Mouse (Mus musculus): ENCODE data around the gene Olfr857. TPM values are rescaled to one million over a fixed set of nuclear protein-coding genes. Genes with fewer than 3 reads are reported as not detected.
"Not testable (repeated sequence)": the region's sequence is repeated elsewhere in the genome, so short reads cannot be mapped to it uniquely, and the experiment has no call there.

Gene Olfr857
- total RNA-seq (2014; fragmentation: Nextera tagmentation) (not detected in 2 replicates), total RNA-seq (2017) (not detected in 2 replicates)

DNA sequence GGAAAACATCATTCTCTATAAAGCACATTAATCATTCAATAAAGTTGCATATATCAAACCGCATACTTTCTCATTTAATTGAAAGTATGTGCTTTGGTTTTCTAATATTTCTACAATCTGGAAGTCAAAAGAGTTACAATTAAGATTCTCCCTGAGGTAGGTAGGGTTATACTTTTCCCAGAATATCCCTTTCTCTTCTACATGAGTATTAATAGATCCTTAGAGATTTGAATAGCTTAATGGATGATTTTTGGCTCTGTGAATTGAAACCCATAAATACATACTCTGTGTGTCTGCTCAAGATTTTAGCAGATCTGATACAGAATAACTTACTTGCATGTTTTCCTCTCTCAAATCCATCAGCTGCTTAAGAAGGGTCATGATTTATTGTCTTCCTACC is at the start of gene Olfr857:
Gene Olfr857, plus strand, starts transcription at position 301 of the 400 bp plus-strand sequence.
- ATAC-seq (replicated peaks; ENCODE audit: poor library complexity, severe bottlenecking), result no peak

DNA sequence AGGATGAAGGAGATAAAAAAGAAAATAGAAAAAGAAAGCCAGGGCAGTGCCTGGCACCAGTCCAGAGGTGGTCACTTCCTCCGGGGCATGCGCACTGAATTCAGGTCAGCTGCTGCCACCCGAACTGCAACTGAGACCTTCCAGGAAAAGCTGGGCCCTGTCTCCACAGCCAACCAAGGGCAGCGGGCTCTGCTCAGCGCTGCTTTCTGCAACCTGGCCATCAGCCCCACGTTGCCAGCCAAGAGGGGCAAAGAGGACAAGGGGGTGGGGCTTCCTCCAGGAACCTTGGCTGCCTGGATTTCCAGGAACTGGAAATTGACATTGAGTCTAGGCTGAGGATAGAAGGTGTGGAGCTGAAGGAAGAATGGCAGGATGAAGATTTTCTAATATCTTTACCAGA is 19.0 kb upstream of the Olfr857 start:
- no peak for ATAC-seq (replicated peaks; ENCODE audit: poor library complexity, severe bottlenecking)

GRCm38 (mm10) chr9:19691426-19691825 is 17.8 kb upstream of the Olfr857 start:
- no peak for ATAC-seq (replicated peaks; ENCODE audit: poor library complexity, severe bottlenecking)

DNA sequence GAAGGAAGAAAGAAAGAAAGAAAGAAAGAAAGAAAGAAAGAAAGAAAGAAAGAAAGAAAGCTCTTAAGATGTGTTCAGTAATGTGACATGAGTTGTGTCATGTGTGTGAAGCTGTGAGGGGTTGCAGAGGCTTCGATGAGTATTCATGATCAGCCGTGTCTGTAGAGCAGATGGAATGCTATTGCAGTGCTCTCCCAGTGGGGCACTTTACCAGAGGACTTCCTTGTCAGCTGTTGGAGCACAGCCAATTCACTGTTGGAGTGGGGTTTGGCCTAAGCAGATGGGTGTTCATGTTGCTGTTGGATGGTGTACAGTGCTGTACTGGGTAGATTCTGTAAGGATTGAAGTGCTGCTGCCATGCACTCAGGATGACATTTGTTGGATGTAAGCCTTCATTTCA is 16.8 kb upstream of the Olfr857 start:
- no peak for ATAC-seq (replicated peaks; ENCODE audit: poor library complexity, severe bottlenecking)

DNA sequence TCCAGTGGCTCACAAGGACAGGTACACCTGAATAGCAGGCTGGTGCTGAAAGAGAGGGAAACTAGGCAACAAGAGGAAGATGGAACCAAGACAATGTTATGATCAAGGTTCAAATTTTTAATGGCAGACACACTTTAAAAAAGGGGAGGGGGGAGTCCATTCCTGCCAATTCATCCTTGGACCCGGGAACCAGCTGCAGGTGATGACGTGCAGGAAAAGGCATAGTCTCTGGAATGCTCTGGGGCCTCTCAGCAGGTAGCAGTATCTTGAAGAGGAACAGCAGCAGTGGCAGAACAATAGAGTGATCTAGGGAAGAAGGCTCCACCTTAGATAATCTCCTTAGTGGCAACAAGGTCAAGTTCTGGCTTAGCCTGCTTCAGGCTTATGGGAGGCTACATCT is 14.9 kb upstream of the Olfr857 start:
- not testable (repeated sequence) for ATAC-seq (replicated peaks; ENCODE audit: poor library complexity, severe bottlenecking)

GRCm38 (mm10) chr9:19694898-19695379 is 14.3 kb upstream of the Olfr857 start:
- not testable (repeated sequence) for ATAC-seq (replicated peaks; ENCODE audit: poor library complexity, severe bottlenecking)

DNA sequence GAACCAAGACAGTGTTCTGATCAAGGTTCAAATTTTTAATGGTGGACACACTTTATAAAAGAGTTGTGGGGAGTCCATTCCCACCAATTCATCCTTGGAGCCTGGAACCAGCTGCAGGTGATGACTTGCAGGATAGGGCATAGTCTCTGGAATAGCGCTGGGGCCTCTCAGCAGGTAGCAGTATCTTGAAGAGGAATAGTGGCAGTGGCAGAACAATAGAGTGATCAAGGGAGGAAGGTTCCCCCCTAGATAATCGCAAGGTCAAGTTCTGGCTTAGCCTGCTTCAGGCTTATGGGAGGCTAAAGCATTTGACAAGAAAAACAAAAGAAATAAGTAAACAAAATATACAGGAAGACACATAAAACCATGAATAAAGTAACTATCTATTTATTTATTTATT is 4.7 kb upstream of the Olfr857 start:
- ATAC-seq (replicated peaks; ENCODE audit: poor library complexity, severe bottlenecking), result not testable (repeated sequence)

Other genes with a start within 250 kb of the Olfr857 start
- not detected in 2 replicates for gene Olfr850, start 231.2 kb upstream of the Olfr857 start, total RNA-seq (2014; fragmentation: Nextera tagmentation)
- gene Olfr850, start 231.2 kb upstream of the Olfr857 start, total RNA-seq (2017), result not detected in 2 replicates
- not detected in 2 replicates for gene Olfr851, start 216.1 kb upstream of the Olfr857 start, total RNA-seq (2014; fragmentation: Nextera tagmentation)
- gene Olfr851, start 216.1 kb upstream of the Olfr857 start, total RNA-seq (2017), result not detected in 2 replicates
- gene Olfr853, start 168.4 kb upstream of the Olfr857 start, total RNA-seq (2014; fragmentation: Nextera tagmentation), result not detected in 2 replicates
- gene Olfr853, start 168.4 kb upstream of the Olfr857 start, total RNA-seq (2017), result not detected in 2 replicates
- not detected in 2 replicates for gene Olfr854, start 142.1 kb upstream of the Olfr857 start, total RNA-seq (2014; fragmentation: Nextera tagmentation)
- gene Olfr854, start 142.1 kb upstream of the Olfr857 start, total RNA-seq (2017), result not detected in 2 replicates
- not detected in 2 replicates for gene Olfr855, start 126.8 kb upstream of the Olfr857 start, total RNA-seq (2014; fragmentation: Nextera tagmentation)
- gene Olfr855, start 126.8 kb upstream of the Olfr857 start, total RNA-seq (2017), result not detected in 2 replicates
- 9.4 and 17.3 TPM in 2 replicates for gene Zfp317, start 87.3 kb upstream of the Olfr857 start, total RNA-seq (2014; fragmentation: Nextera tagmentation)
- 17.4 and 24.3 TPM in 2 replicates for gene Zfp317, start 87.3 kb upstream of the Olfr857 start, total RNA-seq (2017)
- not detected in 2 replicates for gene Olfr58, start 70.8 kb downstream of the Olfr857 start, total RNA-seq (2014; fragmentation: Nextera tagmentation)
- not detected in 2 replicates for gene Olfr58, start 70.8 kb downstream of the Olfr857 start, total RNA-seq (2017)
- gene Olfr859, start 95.5 kb downstream of the Olfr857 start, total RNA-seq (2014; fragmentation: Nextera tagmentation), result not detected in 2 replicates
- gene Olfr859, start 95.5 kb downstream of the Olfr857 start, total RNA-seq (2017), result not detected in 2 replicates
- gene Olfr860, start 140.3 kb downstream of the Olfr857 start, total RNA-seq (2014; fragmentation: Nextera tagmentation), result not detected in 2 replicates
- not detected in 2 replicates for gene Olfr860, start 140.3 kb downstream of the Olfr857 start, total RNA-seq (2017)
- not detected in 2 replicates for gene Olfr862, start 178.6 kb downstream of the Olfr857 start, total RNA-seq (2014; fragmentation: Nextera tagmentation)
- gene Olfr862, start 178.6 kb downstream of the Olfr857 start, total RNA-seq (2017), result not detected in 2 replicates
- gene Olfr77, start 207.4 kb downstream of the Olfr857 start, total RNA-seq (2014; fragmentation: Nextera tagmentation), result not detected in 2 replicates
- gene Olfr77, start 207.4 kb downstream of the Olfr857 start, total RNA-seq (2017), result 0.21 and 0.22 TPM in 2 replicates